Mouse (Mus musculus): ENCODE data around the gene E130309D02Rik.

Gene E130309D02Rik

GRCm38 (mm10) chr5:143309916-143310315 is 5.2 kb downstream of the E130309D02Rik start:
- no peak for ATAC-seq (ENCODE audit: low TSS enrichment)

- no peak for ATAC-seq (ENCODE audit: low TSS enrichment)
Measured at GRCm38 (mm10) chr5:143308825-143309224, 6.3 kb downstream of the E130309D02Rik start.

- ATAC-seq (ENCODE audit: low TSS enrichment), result no peak
Measured at GRCm38 (mm10) chr5:143304251-143304650, 10.9 kb downstream of the E130309D02Rik start.

GRCm38 (mm10) chr5:143301296-143301695 is 13.9 kb downstream of the E130309D02Rik start:
- ATAC-seq (ENCODE audit: low TSS enrichment), result 0 out of 2 replicates have a peak, but pooled peaks have one; percentile 11

GRCm38 (mm10) chr5:143299686-143300085 is 15.5 kb downstream of the E130309D02Rik start:
- ATAC-seq (ENCODE audit: low TSS enrichment), result no peak

GRCm38 (mm10) chr5:143298391-143298790 is 16.8 kb downstream of the E130309D02Rik start:
- no peak for ATAC-seq (ENCODE audit: low TSS enrichment)

- no peak for ATAC-seq (ENCODE audit: low TSS enrichment)
Measured at GRCm38 (mm10) chr5:143297986-143298385, 17.2 kb downstream of the E130309D02Rik start.

GRCm38 (mm10) chr5:143295330-143295729 is 19.8 kb downstream of the E130309D02Rik start:
- no peak for ATAC-seq (ENCODE audit: low TSS enrichment)

- ATAC-seq (ENCODE audit: low TSS enrichment), result no peak
Measured at GRCm38 (mm10) chr5:143294862-143295261, 20.3 kb downstream of the E130309D02Rik start.

GRCm38 (mm10) chr5:143293404-143293803 is 21.8 kb downstream of the E130309D02Rik start, which contains the start of gene Zfp853:
Gene Zfp853 (minus strand): TSS chr5:143293623.
- ATAC-seq (ENCODE audit: low TSS enrichment), result peak; percentile 35; the same call in 1 of the 2 replicates

- no peak for ATAC-seq (ENCODE audit: low TSS enrichment)
Measured at GRCm38 (mm10) chr5:143292879-143293278, 22.3 kb downstream of the E130309D02Rik start.

GRCm38 (mm10) chr5:143289299-143289698 is 25.9 kb downstream of the E130309D02Rik start:
- no peak for ATAC-seq (ENCODE audit: low TSS enrichment)

GRCm38 (mm10) chr5:143288378-143288911 is 26.7 kb downstream of the E130309D02Rik start:
- ATAC-seq (ENCODE audit: low TSS enrichment), result no peak

GRCm38 (mm10) chr5:143287774-143288328 is 27.3 kb downstream of the E130309D02Rik start:
- ATAC-seq (ENCODE audit: low TSS enrichment), result no peak

GRCm38 (mm10) chr5:143284762-143285161 is 30.4 kb downstream of the E130309D02Rik start:
- no peak for ATAC-seq (ENCODE audit: low TSS enrichment)

GRCm38 (mm10) chr5:143279247-143279646 is 35.9 kb downstream of the E130309D02Rik start:
- ATAC-seq (ENCODE audit: low TSS enrichment), result no peak

- ATAC-seq (ENCODE audit: low TSS enrichment), result no peak
Measured at GRCm38 (mm10) chr5:143275761-143276160, 39.4 kb downstream of the E130309D02Rik start.

- ATAC-seq (ENCODE audit: low TSS enrichment), result no peak
Measured at GRCm38 (mm10) chr5:143272540-143273330, 42.4 kb downstream of the E130309D02Rik start.

GRCm38 (mm10) chr5:143272108-143272507 is 43.1 kb downstream of the E130309D02Rik start:
- no peak for ATAC-seq (ENCODE audit: low TSS enrichment)

GRCm38 (mm10) chr5:143271642-143272041 is 43.5 kb downstream of the E130309D02Rik start:
- ATAC-seq (ENCODE audit: low TSS enrichment), result 0 out of 2 replicates have a peak, but pooled peaks have one; percentile 24

GRCm38 (mm10) chr5:143270151-143270519 is 45.0 kb downstream of the E130309D02Rik start:
- ATAC-seq (ENCODE audit: low TSS enrichment), result no peak

- peak; percentile 67 for ATAC-seq (ENCODE audit: low TSS enrichment)
Measured at GRCm38 (mm10) chr5:143269363-143270150, 45.6 kb downstream of the E130309D02Rik start, which contains the start of gene Zfp316. Gene Zfp316 (minus strand): TSS chr5:143270022.

Measured in frontal cortex, adult (tissue).